Mouse (Mus musculus) effector memory CD4-positive, alpha-beta T cell, adult 7 months (primary cell): ENCODE measurements around the gene Hsd17b1. TPM values are rescaled to one million over a fixed set of nuclear protein-coding genes. Genes with fewer than 3 reads are reported as not detected.

Source experiments
- polyA plus RNA-seq: library from polyadenylated mRNA; unstranded; fragments of 100-300 nt; shearing (Covaris generic); gene quantifications from one replicate; pipeline ENCODE4 v1.2.1, GENCODE M21; 2017

Hsd17b1 gene
- polyA plus RNA-seq = 0.38 TPM

GRCm38 (mm10) chr11:101078121-101078520 lies at the start of gene Hsd17b1:
Hsd17b1 (plus strand) TSS chr11:101078411.

GRCm38 (mm10) chr11:101069391-101070188 lies 8.6 kb upstream of the Hsd17b1 start, which contains the start of gene Naglu:
Naglu (plus strand) TSS chr11:101070012.

GRCm38 (mm10) chr11:101082208-101083082 lies 4.2 kb downstream of the Hsd17b1 start, which contains the start of gene Coasy:
Coasy (plus strand) TSS chr11:101082565.

GRCm38 (mm10) chr11:101086756-101087681 lies 8.8 kb downstream of the Hsd17b1 start, which contains the start of gene Mlx:
Mlx (plus strand) TSS chr11:101087277.

GRCm38 (mm10) chr11:101095314-101096024 lies 17.3 kb downstream of the Hsd17b1 start, which contains the start of gene Psmc3ip:
Psmc3ip (minus strand) TSS chr11:101095436.

GRCm38 (mm10) chr11:101119761-101120544 lies 41.7 kb downstream of the Hsd17b1 start, which contains the start of the genes Retreg3 and Tubg1:
Retreg3 (minus strand) TSS chr11:101119893.
Tubg1 (plus strand) TSS chr11:101119938.

Other genes starting within 250 kb of the Hsd17b1 start
- 271 TPM for gene Stat5b, start 227.7 kb upstream of the Hsd17b1 start, polyA plus RNA-seq
- 154 TPM for gene Stat5a, start 219.1 kb upstream of the Hsd17b1 start, polyA plus RNA-seq
- 351 TPM for gene Stat3, start 138.9 kb upstream of the Hsd17b1 start, polyA plus RNA-seq
- gene Cavin1, start 107.5 kb upstream of the Hsd17b1 start, polyA plus RNA-seq = not detected
- 1.1 TPM for gene Atp6v0a1, start 69.0 kb upstream of the Hsd17b1 start, polyA plus RNA-seq
- gene Naglu, start 8.4 kb upstream of the Hsd17b1 start, polyA plus RNA-seq = 6.4 TPM
- gene Coasy, start 4.2 kb downstream of the Hsd17b1 start, polyA plus RNA-seq = 12.0 TPM
- gene Mlx, start 8.9 kb downstream of the Hsd17b1 start, polyA plus RNA-seq = 46.3 TPM
- 2.1 TPM for gene Psmc3ip, start 17.0 kb downstream of the Hsd17b1 start, polyA plus RNA-seq
- gene Retreg3, start 41.5 kb downstream of the Hsd17b1 start, polyA plus RNA-seq = 42.1 TPM
- 11.4 TPM for gene Tubg1, start 41.5 kb downstream of the Hsd17b1 start, polyA plus RNA-seq
- 0.27 TPM for gene Tubg2, start 77.5 kb downstream of the Hsd17b1 start, polyA plus RNA-seq
- 0.11 TPM for gene Cntnap1, start 92.1 kb downstream of the Hsd17b1 start, polyA plus RNA-seq
- gene Plekhh3, start 92.9 kb downstream of the Hsd17b1 start, polyA plus RNA-seq = not detected
- gene Ccr10, start 97.0 kb downstream of the Hsd17b1 start, polyA plus RNA-seq = not detected
- gene Ezh1, start 148.1 kb downstream of the Hsd17b1 start, polyA plus RNA-seq = 87.5 TPM
- 2.8 TPM for gene Ramp2, start 167.6 kb downstream of the Hsd17b1 start, polyA plus RNA-seq
- gene Vps25, start 175.3 kb downstream of the Hsd17b1 start, polyA plus RNA-seq = 87.7 TPM
- gene Wnk4, start 182.2 kb downstream of the Hsd17b1 start, polyA plus RNA-seq = 0.30 TPM
- gene Cntd1, start 200.6 kb downstream of the Hsd17b1 start, polyA plus RNA-seq = not detected
- 48.4 TPM for gene Coa3, start 200.7 kb downstream of the Hsd17b1 start, polyA plus RNA-seq
- gene Becn1, start 223.9 kb downstream of the Hsd17b1 start, polyA plus RNA-seq = 206 TPM
- gene Psme3, start 237.8 kb downstream of the Hsd17b1 start, polyA plus RNA-seq = 167 TPM
- 3.3 TPM for gene Aoc2, start 246.7 kb downstream of the Hsd17b1 start, polyA plus RNA-seq